Mouse (Mus musculus) intestine, embryonic 15.5 days (tissue): Measurements from ENCODE around the gene Mxd3. TPM values are rescaled to one million over a fixed set of nuclear protein-coding genes. Genes with fewer than 3 reads are reported as not detected.

Experiments used
- ATAC-seq: fragments of 200-750 bp; cut with Nextera tagmentation; 2 replicates; pipeline ENCODE4 v1.8.0; 2017; ENCODE audit warnings: moderate TSS enrichment, moderate library complexity
- H3K27ac ChIP-seq: fragments of 300-500 bp; sonication (generic); 2 replicates; pipeline ENCODE4 v1.5.1; 2015; ENCODE audit warnings: mild to moderate bottlenecking, inconsistent platforms
- H3K27me3 ChIP-seq: fragments of 300-500 bp; sonication (generic); replicated peaks from 2 replicates; pipeline ENCODE4 v1.6.1; 2015; ENCODE audit warnings: inconsistent platforms
- H3K36me3 ChIP-seq: fragments of 300-500 bp; sonication (generic); 2 replicates; pipeline ENCODE4 v1.6.1; 2015; ENCODE audit warnings: inconsistent platforms
- H3K4me1 ChIP-seq: fragments of 300-500 bp; sonication (generic); replicated peaks from 2 replicates; pipeline ENCODE4 v1.6.1; 2015; ENCODE audit warnings: inconsistent platforms
- H3K4me2 ChIP-seq: fragments of 300-500 bp; sonication (generic); replicated peaks from 2 replicates; pipeline ENCODE4 v1.6.1; 2015; ENCODE audit warnings: mild to moderate bottlenecking, inconsistent platforms
- H3K4me3 ChIP-seq: fragments of 300-500 bp; sonication (generic); replicated peaks from 2 replicates; pipeline ENCODE4 v1.5.1; 2015; ENCODE audit warnings: inconsistent platforms
- H3K9ac ChIP-seq: fragments of 300-500 bp; sonication (generic); 2 replicates; pipeline ENCODE4 v1.6.1; 2015; ENCODE audit warnings: inconsistent platforms
- H3K9me3 ChIP-seq: fragments of 300-500 bp; sonication (generic); 2 replicates; pipeline ENCODE4 v1.6.1; 2016; ENCODE audit warnings: inconsistent platforms
- WGBS: fragments of 180-500 bp; shearing (Covaris S2); methylation state at CpG from one replicate; pipeline ENCODE4 v1.1.7; 2015; 5-methylcytosine and 5-hydroxymethylcytosine counted together
- polyA plus RNA-seq: library from polyadenylated mRNA; unstranded; fragments of >200 nt; fragmentation: Nextera tagmentation; extraction: Ambion mirVana; gene quantifications from 2 replicates; pipeline ENCODE4 v1.2.1, GENCODE M21; 2015

The Mxd3 gene
- polyA plus RNA-seq, 1 experiment from 2014 or later, result 22.3 TPM

DNA sequence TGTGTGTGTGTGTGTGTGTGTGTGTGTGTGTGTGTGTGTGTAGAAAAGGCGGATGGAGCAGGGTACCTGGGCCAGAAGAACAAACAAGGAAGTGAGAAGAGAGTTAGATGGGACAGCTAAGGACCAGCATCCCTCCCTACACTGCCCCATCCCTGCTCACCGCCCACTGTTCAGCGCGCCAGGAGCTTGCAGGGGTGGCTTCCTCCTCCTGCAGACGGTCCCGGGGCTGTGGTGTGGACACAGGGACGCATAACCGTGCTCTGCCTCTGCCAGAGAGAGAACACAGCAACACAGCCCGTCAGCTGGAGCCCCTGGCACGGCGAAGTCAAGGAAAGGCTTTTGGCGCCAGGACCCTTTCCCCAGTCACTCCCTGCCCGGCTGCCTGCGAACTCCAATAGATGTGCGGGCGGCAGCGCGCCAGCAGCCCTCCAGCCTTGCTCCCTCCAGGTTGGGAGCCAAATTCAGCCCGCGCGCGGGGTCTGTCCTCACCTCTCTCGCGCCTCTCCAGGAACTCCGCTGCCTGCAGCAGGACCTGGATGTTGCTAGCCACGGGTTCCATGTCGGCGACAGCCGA, 427 bp downstream of the Mxd3 start:
- under 1% methylated on average over 28 of the region's 29 CpGs for WGBS
- Histone ChIP-seq H3K4me3 (peak overlapping the region; percentile 83), H3K36me3 (peaks cover 14% of the 10 kb centered on the region), H3K4me1 (peaks cover 35% of the 10 kb centered on the region), H3K9me3 (no peaks in the 10 kb centered on the region), H3K9ac (peak overlapping the region; percentile 72), H3K27me3 (no peaks in the 10 kb centered on the region), H3K4me2 (peak overlapping the region; percentile 89), H3K27ac (peak overlapping the region; percentile 45; the same call in 1 of the 2 replicates)
- ATAC-seq, result peak; percentile 37

GRCm38 (mm10) chr13:55328641-55329040, 982 bp downstream of the Mxd3 start:
- Histone ChIP-seq H3K4me3 (peak overlapping the region; percentile 83), H3K27ac (no peak overlapping the region), H3K27me3 (no peaks in the 10 kb centered on the region), H3K36me3 (peaks cover 16% of the 10 kb centered on the region), H3K4me1 (peaks cover 39% of the 10 kb centered on the region), H3K9me3 (no peaks in the 10 kb centered on the region), H3K4me2 (peak overlapping the region; percentile 89), H3K9ac (peak overlapping the region; percentile 72)
- 80% methylated on average over 4 of the region's 4 CpGs for WGBS
- ATAC-seq, result no peak

- 87% methylated on average over 6 of the region's 6 CpGs for WGBS
Observed at GRCm38 (mm10) chr13:55328171-55328570, 1.5 kb downstream of the Mxd3 start.

DNA sequence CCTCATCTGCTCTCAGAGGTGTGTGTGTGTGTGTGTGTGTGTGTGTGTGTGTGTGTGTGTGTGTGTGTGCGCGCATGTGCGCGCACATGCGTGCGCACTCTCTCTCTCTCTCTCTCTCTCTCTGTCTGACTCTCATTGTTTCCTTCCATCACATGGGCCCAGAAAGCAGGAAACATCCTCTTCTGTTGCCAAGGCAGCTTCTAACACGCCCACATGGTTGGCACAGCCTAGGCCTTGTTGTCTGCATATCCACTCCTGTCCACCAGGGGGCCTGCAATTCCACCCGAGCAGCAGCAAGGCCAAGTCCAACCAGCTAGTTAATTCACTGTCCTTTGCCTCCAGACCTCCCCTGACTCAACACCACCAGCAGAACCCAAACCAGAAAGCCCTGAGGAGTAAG, 2.0 kb downstream of the Mxd3 start:
- H3K4me1 ChIP-seq, result peaks cover 45% of the 10 kb centered on the region
- H3K4me2 ChIP-seq, result peak overlapping the region; percentile 89
- 0 out of 2 replicates have a peak overlapping the region, but pooled peaks have one; percentile 72 for H3K9ac ChIP-seq
- H3K27me3 ChIP-seq, result no peaks in the 10 kb centered on the region
- WGBS, result 45% methylated on average over 8 of the region's 8 CpGs
- no peak overlapping the region for H3K27ac ChIP-seq
- peaks cover 16% of the 10 kb centered on the region for H3K36me3 ChIP-seq
- no peak overlapping the region for H3K4me3 ChIP-seq
- peak; percentile 11 for ATAC-seq
- no peaks in the 10 kb centered on the region for H3K9me3 ChIP-seq

More at GRCm38 (mm10) chr13:55328171-55328570, 1.5 kb downstream of the Mxd3 start:
- H3K4me2 ChIP-seq, result peak overlapping the region; percentile 89
- H3K9ac ChIP-seq, result peak overlapping the region; percentile 72; the same call in 1 of the 2 replicates
- H3K4me1 ChIP-seq, result peaks cover 44% of the 10 kb centered on the region
- peak overlapping the region; percentile 83 for H3K4me3 ChIP-seq
- H3K9me3 ChIP-seq, result no peaks in the 10 kb centered on the region
- H3K27ac ChIP-seq, result no peak overlapping the region
- no peaks in the 10 kb centered on the region for H3K27me3 ChIP-seq
- no peak for ATAC-seq
- peaks cover 16% of the 10 kb centered on the region for H3K36me3 ChIP-seq

- peaks cover 45% of the 10 kb centered on the region for H3K4me1 ChIP-seq
- no peak for ATAC-seq
- no peak overlapping the region; the same call in 1 of the 2 replicates for H3K27ac ChIP-seq
- no peak overlapping the region for H3K9ac ChIP-seq
- H3K4me2 ChIP-seq, result peak overlapping the region; percentile 89; the same call in 1 of the 2 replicates
- H3K36me3 ChIP-seq, result peaks cover 16% of the 10 kb centered on the region
- H3K9me3 ChIP-seq, result no peaks in the 10 kb centered on the region
- 47% methylated on average over 4 of the region's 4 CpGs for WGBS
- no peak overlapping the region for H3K4me3 ChIP-seq
- H3K27me3 ChIP-seq, result no peaks in the 10 kb centered on the region
Observed at GRCm38 (mm10) chr13:55327169-55327568, 2.5 kb downstream of the Mxd3 start.

GRCm38 (mm10) chr13:55325596-55325995, 4.0 kb downstream of the Mxd3 start:
- Histone ChIP-seq H3K9ac (no peak overlapping the region), H3K27ac (no peak overlapping the region)

DNA sequence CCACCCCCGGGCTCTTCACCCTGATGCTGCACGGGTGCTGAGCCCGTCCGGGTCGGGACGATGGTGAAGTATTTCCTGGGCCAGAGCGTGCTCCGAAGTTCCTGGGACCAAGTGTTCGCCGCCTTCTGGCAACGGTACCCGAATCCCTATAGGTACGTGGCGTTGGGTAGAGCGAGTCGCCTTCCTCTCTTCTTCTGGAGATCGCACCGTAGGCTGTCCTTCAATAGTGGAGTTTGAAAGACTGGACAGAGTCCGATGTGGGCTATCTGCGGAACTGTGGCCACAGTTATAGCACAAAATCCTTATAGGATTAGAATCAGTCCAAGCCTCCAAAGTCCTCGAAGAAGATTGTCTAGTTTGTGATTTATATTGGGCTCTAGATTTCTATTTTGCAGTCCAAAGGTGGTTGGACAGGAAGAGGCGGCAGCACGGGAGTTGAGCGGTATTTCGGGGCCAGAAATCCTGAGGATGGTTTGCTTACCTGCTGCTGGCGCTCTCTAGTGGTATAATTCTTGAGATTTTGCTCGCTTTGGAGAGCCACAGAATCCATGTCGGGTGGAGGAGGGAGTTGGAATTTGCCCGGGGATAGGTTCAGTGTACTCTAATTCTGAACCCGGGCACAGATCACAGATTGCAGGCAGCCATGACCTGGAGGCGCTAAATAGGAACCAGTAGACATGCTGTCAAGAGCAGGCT, 7.3 kb downstream of the Mxd3 start:
- WGBS, result under 1% methylated on average over 31 of the region's 31 CpGs
- Histone ChIP-seq H3K9me3 (no peaks in the 10 kb centered on the region), H3K4me3 (peak overlapping the region; percentile 91), H3K27me3 (no peaks in the 10 kb centered on the region), H3K27ac (peak overlapping the region; percentile 90), H3K4me1 (peaks cover 29% of the 10 kb centered on the region), H3K9ac (peak overlapping the region; percentile 98), H3K4me2 (peak overlapping the region; percentile 83), H3K36me3 (peaks cover 24% of the 10 kb centered on the region)
- peak; percentile 42 for ATAC-seq

More at GRCm38 (mm10) chr13:55325596-55325995, 4.0 kb downstream of the Mxd3 start:
- no peak overlapping the region for H3K4me2 ChIP-seq
- WGBS, result 76% methylated on average over 11 of the region's 11 CpGs
- H3K36me3 ChIP-seq, result peaks cover 16% of the 10 kb centered on the region
- peaks cover 43% of the 10 kb centered on the region for H3K4me1 ChIP-seq
- no peak for ATAC-seq
- no peaks in the 10 kb centered on the region for H3K27me3 ChIP-seq
- H3K4me3 ChIP-seq, result no peak overlapping the region
- H3K9me3 ChIP-seq, result no peaks in the 10 kb centered on the region

DNA sequence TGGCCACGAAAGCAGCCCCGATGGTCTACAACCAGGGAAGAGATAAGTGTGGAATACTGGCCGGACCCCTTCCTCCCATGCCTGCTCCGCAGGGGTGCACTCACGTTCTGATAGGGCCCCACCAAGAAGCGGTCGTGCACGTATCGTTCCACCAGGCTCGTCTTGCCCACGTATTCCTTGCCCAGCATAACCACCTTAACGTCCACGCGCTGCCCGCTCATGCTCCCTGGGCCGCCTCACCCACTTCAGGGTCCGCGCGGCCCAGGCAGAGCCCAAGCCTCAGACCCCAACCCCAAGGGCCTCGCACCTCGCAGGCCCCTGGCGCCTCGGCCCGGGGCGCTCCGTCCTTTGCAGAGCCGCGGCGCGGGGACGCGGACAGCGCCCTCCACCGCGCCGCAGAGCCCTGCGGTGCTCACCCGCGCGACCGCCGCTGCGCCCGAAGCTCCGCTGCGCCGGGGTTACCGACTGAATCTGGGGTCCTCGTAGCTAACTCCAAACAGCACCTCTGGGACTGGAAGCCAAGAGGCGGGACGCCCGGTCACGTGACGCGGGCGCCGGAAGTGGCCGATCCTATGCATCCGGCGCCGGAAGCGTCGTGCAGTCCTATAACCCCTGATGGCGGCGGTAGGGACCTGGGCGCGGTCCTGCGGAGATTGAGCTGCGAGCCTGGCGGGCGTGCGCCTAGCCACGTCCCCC, 8.0 kb downstream of the Mxd3 start, which contains the start of gene Rab24:
TSS of gene Rab24 (minus strand) at position 513 of the 696 bp plus-strand sequence.
- Histone ChIP-seq H3K4me2 (peak within 1 kb of the TSS; percentile 83), H3K4me1 (peaks cover 26% of the 10 kb centered on the region), H3K4me3 (peak within 1 kb of the TSS; percentile 91), H3K27me3 (no peaks in the 10 kb centered on the region), H3K27ac (peak within 1 kb of the TSS; percentile 90), H3K36me3 (peaks cover 29% of the 10 kb centered on the region), H3K9ac (peak within 1 kb of the TSS; percentile 98), H3K9me3 (no peaks in the 10 kb centered on the region)
- ATAC-seq, result peak; percentile 91
- under 1% methylated on average over 73 of the region's 73 CpGs for WGBS

GRCm38 (mm10) chr13:55319931-55320533, 9.6 kb downstream of the Mxd3 start, which contains the start of gene Prelid1:
TSS of gene Prelid1 (plus strand) at chr13:55320500.
- Histone ChIP-seq H3K36me3 (peaks cover 19% of the 10 kb centered on the region), H3K4me3 (peak within 1 kb of the TSS; percentile 91), H3K9me3 (no peaks in the 10 kb centered on the region), H3K27me3 (no peaks in the 10 kb centered on the region), H3K4me1 (peaks cover 21% of the 10 kb centered on the region), H3K27ac (peak within 1 kb of the TSS; percentile 90), H3K9ac (peak within 1 kb of the TSS; percentile 98), H3K4me2 (peak within 1 kb of the TSS; percentile 83)
- 77% methylated on average over 4 of the region's 4 CpGs for WGBS
- ATAC-seq, result no peak

DNA sequence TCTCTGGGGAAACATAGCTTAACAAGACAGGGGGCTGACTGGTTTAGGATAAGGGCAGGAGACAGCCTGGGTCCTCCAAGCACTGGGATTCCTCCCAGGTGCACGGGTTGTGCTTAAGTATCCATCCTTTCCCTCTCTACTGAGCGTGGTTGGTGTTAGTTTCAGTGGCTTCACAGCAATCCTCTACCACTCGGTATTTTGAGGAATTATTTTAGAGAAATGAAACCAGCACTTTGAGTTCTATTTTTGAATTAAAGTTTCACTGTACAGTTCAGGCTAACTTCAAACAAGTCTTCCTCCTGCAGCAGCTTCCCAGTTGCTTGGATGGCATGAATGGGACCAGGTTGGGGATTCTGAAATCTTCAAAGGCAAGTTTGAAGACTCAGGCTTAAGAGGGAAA, 11.3 kb downstream of the Mxd3 start:
- Histone ChIP-seq H3K9ac (no peak overlapping the region), H3K27me3 (no peaks in the 10 kb centered on the region), H3K27ac (no peak overlapping the region), H3K9me3 (no peaks in the 10 kb centered on the region), H3K36me3 (peaks cover 16% of the 10 kb centered on the region), H3K4me3 (no peak overlapping the region), H3K4me2 (no peak overlapping the region), H3K4me1 (peaks cover 13% of the 10 kb centered on the region)
- 86% methylated on average over 3 of the region's 3 CpGs for WGBS
- ATAC-seq, result no peak

- Histone ChIP-seq H3K27ac (peak overlapping the region; percentile 29; the same call in 1 of the 2 replicates), H3K9ac (no peak overlapping the region), H3K4me3 (no peak overlapping the region), H3K9me3 (no peaks in the 10 kb centered on the region), H3K4me1 (0 out of 2 replicates have a peak, but pooled peaks cover 2% of the 10 kb centered on the region), H3K4me2 (no peak overlapping the region), H3K36me3 (peaks cover 37% of the 10 kb centered on the region), H3K27me3 (no peaks in the 10 kb centered on the region)
- peak; percentile 72 for ATAC-seq
- 81% methylated on average over 2 of the region's 2 CpGs for WGBS
Observed at GRCm38 (mm10) chr13:55314891-55315412, 14.7 kb downstream of the Mxd3 start.
